Mouse (Mus musculus): ENCODE results near the gene Mocs2. TPM values are rescaled to one million over a fixed set of nuclear protein-coding genes. Genes with fewer than 3 reads are reported as not detected.
A peak's percentile ranks its signal among the peaks of the same experiment; 100 is the strongest.

Mocs2 gene
- 64.4 and 67.3 TPM in 2 replicates for polyA plus RNA-seq (2016; fragmentation: Nextera tagmentation; extraction: Ambion mirVana)

- DNase-seq (ENCODE audit: low spot score), result peak; percentile 94
- Histone ChIP-seq H3K4me1 (peaks cover 15% of the 10 kb centered on the region), H3K4me3 (peak within 1 kb of the TSS; percentile 72), H3K9me3 (no peaks in the 10 kb centered on the region), H3K36me3 (replicated peaks) (peaks cover 10% of the 10 kb centered on the region; the same call in 1 of the 2 replicates), H3K27ac (replicated peaks) (peak within 1 kb of the TSS; percentile 80), H3K27me3 (replicated peaks; ENCODE audit: low read depth, poor library complexity, severe bottlenecking) (no peaks in the 10 kb centered on the region)
- WGBS, result under 1% methylated on average over 39 of the region's 39 CpGs
Measured at GRCm38 (mm10) chr13:114817751-114818360, at the start of gene Mocs2. Gene Mocs2 (plus strand): TSS chr13:114818236.

GRCm38 (mm10) chr13:114791511-114791910, 26.5 kb upstream of the Mocs2 start:
- H3K27me3 ChIP-seq (replicated peaks; ENCODE audit: low read depth, poor library complexity, severe bottlenecking), result no peaks in the 10 kb centered on the region
- no peak overlapping the region for H3K27ac ChIP-seq (replicated peaks)
- WGBS, result 85% methylated on average over 1 of the region's 1 CpGs
- no peaks in the 10 kb centered on the region for H3K36me3 ChIP-seq (replicated peaks)
- no peak for DNase-seq (ENCODE audit: low spot score)
- H3K4me1 ChIP-seq, result no peaks in the 10 kb centered on the region
- H3K9me3 ChIP-seq, result no peaks in the 10 kb centered on the region
- H3K4me3 ChIP-seq, result no peak overlapping the region

DNA sequence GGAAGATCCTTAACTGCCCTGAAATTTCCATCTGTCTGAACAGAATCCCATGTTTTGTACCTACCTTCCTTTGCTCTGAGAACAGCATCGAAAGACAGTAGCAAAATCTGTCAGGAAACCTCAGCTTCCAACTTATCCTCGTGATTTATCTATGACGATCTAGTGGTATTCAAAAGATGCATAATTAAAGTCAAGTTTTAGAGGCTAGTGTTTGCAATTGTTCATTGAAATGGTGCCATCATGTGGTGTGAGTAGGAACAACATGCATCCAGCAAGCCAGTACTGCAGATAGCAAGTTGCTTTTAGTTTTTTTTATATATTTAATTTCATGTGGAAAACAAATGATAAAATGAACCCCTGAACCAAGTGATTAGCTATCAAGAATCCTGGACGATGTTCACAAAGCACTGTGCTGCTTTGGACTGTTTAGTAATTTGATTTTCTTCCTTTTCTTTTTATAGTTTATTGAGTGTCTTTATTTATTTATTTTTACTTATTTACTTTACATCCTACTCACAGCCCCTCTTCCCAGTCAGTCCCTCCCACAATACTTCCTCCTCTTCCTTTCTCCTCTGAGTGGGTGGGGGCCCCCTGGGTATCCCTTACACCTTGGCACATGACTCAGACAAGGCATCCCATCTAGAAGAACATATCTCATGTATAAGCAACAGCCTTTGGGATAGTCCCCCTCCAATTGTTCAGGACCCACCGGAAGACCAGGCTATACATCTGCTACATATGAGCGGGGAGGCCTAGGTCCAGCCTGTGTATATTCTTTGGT, 24.6 kb upstream of the Mocs2 start:
- Histone ChIP-seq H3K27me3 (replicated peaks; ENCODE audit: low read depth, poor library complexity, severe bottlenecking) (no peaks in the 10 kb centered on the region), H3K4me1 (no peaks in the 10 kb centered on the region), H3K27ac (replicated peaks) (no peak overlapping the region), H3K9me3 (no peaks in the 10 kb centered on the region), H3K36me3 (replicated peaks) (no peaks in the 10 kb centered on the region), H3K4me3 (no peak overlapping the region)
- peak; percentile 40 for DNase-seq (ENCODE audit: low spot score)
- WGBS, result 51% methylated on average over 6 of the region's 6 CpGs

DNA sequence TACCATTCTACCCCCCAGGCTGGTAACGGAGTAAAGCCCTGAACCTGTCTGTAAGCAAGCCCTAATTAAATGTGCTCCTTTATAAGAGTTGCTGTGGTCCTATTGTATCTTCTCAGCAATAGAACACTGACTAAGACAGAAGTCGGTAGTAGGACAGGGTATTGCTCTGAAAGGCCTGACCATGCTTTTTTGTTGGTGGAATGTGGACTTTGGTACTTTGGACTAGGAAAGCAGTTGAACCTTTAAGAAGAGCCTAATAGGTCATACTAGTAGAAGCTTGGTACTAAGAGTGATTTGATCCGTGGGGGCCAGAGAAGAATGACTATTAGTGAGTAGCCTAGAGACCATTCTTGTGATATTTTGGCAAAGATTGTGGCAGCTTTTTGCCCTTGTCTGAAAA, 16.2 kb upstream of the Mocs2 start:
- no peaks in the 10 kb centered on the region for H3K4me1 ChIP-seq
- H3K27ac ChIP-seq (replicated peaks), result no peak overlapping the region
- no peak overlapping the region for H3K4me3 ChIP-seq
- no peaks in the 10 kb centered on the region for H3K36me3 ChIP-seq (replicated peaks)
- DNase-seq (ENCODE audit: low spot score), result no peak
- no peaks in the 10 kb centered on the region for H3K27me3 ChIP-seq (replicated peaks; ENCODE audit: low read depth, poor library complexity, severe bottlenecking)
- no peaks in the 10 kb centered on the region for H3K9me3 ChIP-seq
- whole genome bisulfite sequencing, result 81% methylated on average over 3 of the region's 3 CpGs

- Histone ChIP-seq H3K4me3 (no peak overlapping the region), H3K9me3 (no peaks in the 10 kb centered on the region), H3K27ac (replicated peaks) (no peak overlapping the region), H3K27me3 (replicated peaks; ENCODE audit: low read depth, poor library complexity, severe bottlenecking) (no peaks in the 10 kb centered on the region), H3K4me1 (no peaks in the 10 kb centered on the region), H3K36me3 (replicated peaks) (no peaks in the 10 kb centered on the region)
- 91% methylated on average over 2 of the region's 2 CpGs for WGBS
- no peak for DNase-seq (ENCODE audit: low spot score)
Measured at GRCm38 (mm10) chr13:114802971-114803370, 15.1 kb upstream of the Mocs2 start.

DNA sequence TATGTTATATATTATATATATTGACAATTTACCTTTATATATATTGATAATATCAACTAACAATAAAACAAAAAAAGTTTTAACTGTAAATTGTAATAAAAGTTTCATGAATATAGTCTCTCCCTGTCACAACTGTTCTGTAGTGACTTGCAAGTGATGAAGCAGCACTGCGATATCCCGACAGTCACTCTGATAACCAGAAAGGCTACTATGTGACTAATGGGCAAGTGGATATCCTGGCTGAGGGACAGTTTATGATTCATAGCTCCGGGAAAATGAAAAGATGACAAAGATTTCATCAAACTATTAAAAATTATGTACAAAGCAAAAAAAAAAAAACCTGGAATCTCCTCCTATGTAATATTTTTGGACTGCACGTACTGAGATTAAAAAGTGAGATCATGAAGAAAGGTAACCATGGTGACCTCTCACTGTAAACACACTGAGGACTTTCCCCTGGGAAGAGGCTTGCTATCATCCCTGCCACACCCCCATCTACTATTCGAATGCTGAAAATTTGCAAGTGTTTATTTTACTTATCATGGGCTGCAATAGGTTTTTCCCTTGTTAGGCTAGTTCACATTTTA, 8.3 kb upstream of the Mocs2 start:
- no peaks in the 10 kb centered on the region for H3K36me3 ChIP-seq (replicated peaks)
- DNase-seq (ENCODE audit: low spot score), result no peak
- no peaks in the 10 kb centered on the region for H3K9me3 ChIP-seq
- no peaks in the 10 kb centered on the region for H3K4me1 ChIP-seq
- WGBS, result 87% methylated on average over 5 of the region's 5 CpGs
- no peaks in the 10 kb centered on the region for H3K27me3 ChIP-seq (replicated peaks; ENCODE audit: low read depth, poor library complexity, severe bottlenecking)
- no peak overlapping the region for H3K4me3 ChIP-seq
- H3K27ac ChIP-seq (replicated peaks), result no peak overlapping the region

DNA sequence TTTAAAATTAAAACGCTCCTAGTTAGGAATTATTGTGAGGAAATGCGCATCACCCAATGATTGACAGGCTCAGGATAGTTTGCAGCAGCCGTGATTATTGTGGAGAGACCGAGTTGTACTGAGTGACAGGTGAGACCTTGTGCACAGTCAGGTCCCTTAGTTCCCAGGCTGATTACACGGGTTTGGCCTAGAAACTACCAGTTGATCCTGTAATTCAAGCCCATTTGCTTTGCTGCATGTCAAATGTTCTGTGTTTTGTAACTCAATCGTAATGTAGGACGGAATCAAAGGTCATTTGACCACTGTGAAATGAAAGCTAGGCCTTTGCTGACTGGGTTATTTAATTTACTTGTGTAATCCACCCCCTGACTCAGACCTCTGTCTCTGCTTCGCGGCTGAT, 477 bp downstream of the Mocs2 start:
- WGBS, result 27% methylated on average over 9 of the region's 9 CpGs
- Histone ChIP-seq H3K4me3 (peak overlapping the region; percentile 72), H3K9me3 (no peaks in the 10 kb centered on the region), H3K4me1 (peaks cover 15% of the 10 kb centered on the region), H3K36me3 (replicated peaks) (peaks cover 13% of the 10 kb centered on the region; the same call in 1 of the 2 replicates), H3K27me3 (replicated peaks; ENCODE audit: low read depth, poor library complexity, severe bottlenecking) (no peaks in the 10 kb centered on the region), H3K27ac (replicated peaks) (peak overlapping the region; percentile 80)
- no peak for DNase-seq (ENCODE audit: low spot score)

DNA sequence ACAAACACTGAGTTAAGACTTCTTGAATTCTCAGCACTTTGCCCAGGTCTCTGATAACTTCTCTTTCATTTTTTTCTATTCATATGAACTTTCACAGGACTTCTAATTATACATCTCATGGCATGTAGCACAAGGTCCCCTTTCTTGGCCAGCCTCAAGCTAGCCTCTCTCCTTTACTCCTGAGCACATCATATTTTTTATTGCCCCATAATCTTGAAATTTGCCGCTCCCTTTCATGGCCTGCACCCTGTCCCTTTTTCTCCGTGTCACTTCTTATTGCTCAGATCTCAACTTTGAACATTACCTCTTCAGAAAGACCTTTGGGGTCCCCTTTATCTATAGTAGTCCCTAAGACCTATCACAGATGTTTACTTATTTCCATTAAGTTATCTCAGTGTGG, 4.8 kb downstream of the Mocs2 start:
- H3K9me3 ChIP-seq, result no peaks in the 10 kb centered on the region
- H3K27ac ChIP-seq (replicated peaks), result no peak overlapping the region
- 96% methylated on average over 2 of the region's 2 CpGs for WGBS

DNA sequence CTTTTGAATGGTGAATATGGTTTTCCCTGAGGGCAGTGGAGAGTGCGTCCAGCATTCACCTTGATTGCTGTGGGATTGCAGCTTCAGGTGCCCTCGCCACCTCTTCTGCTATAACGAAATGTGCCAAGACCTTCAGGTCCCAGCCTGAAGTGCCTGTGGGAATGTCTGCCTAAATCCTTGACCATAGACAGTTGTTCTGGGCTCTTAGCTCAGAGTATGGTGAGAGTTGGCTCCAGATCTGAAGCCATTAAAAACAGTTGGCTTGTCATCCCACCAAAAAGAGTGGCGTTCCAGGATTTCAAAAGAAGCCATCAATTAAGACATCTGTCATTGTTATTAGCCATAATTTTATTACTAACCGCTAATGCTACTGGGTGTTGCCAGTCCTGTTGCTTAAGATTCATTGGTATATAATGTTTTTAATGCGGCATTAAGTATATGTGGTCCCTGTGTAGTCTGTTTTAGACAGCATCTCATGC, 7.4 kb downstream of the Mocs2 start:
- H3K36me3 ChIP-seq (replicated peaks), result peaks cover 54% of the 10 kb centered on the region
- 94% methylated on average over 6 of the region's 6 CpGs for WGBS

More for the DNA sequence above, 4.8 kb downstream of the Mocs2 start:
- Histone ChIP-seq H3K27me3 (replicated peaks; ENCODE audit: low read depth, poor library complexity, severe bottlenecking) (no peaks in the 10 kb centered on the region), H3K4me1 (peaks cover 10% of the 10 kb centered on the region), H3K4me3 (no peak overlapping the region), H3K36me3 (replicated peaks) (peaks cover 41% of the 10 kb centered on the region)
- no peak for DNase-seq (ENCODE audit: low spot score)

GRCm38 (mm10) chr13:114831367-114831833, 13.4 kb downstream of the Mocs2 start:
- Histone ChIP-seq H3K27me3 (replicated peaks; ENCODE audit: low read depth, poor library complexity, severe bottlenecking) (no peaks in the 10 kb centered on the region), H3K27ac (replicated peaks) (no peak overlapping the region), H3K9me3 (no peaks in the 10 kb centered on the region), H3K4me3 (no peak overlapping the region), H3K4me1 (no peaks in the 10 kb centered on the region), H3K36me3 (replicated peaks) (peaks cover 36% of the 10 kb centered on the region)
- 85% methylated on average over 4 of the region's 4 CpGs for WGBS
- no peak for DNase-seq (ENCODE audit: low spot score)

More for the DNA sequence above, 7.4 kb downstream of the Mocs2 start:
- no peaks in the 10 kb centered on the region for H3K9me3 ChIP-seq
- no peaks in the 10 kb centered on the region for H3K4me1 ChIP-seq
- no peak overlapping the region for H3K27ac ChIP-seq (replicated peaks)
- H3K4me3 ChIP-seq, result no peak overlapping the region
- H3K27me3 ChIP-seq (replicated peaks; ENCODE audit: low read depth, poor library complexity, severe bottlenecking), result no peaks in the 10 kb centered on the region
- no peak for DNase-seq (ENCODE audit: low spot score)

DNA sequence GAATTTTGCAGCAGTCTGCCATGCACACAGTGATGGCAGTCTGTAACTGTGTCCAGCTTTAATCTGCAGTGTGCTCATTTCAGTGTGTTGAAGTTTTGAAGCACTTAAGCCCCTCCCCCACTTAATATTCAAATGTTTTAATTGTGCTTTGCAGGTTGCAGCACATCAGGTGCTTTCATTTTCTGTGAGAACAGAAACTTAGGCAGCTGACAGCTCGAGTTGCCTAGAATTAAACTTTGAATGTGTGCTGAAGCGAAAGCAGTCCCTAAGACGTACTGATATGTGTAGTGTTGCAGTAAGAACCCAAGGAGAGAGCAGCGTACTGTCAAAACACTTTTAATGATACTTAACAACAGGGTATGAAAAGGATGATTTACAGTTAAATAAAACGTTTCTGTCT, 14.7 kb downstream of the Mocs2 start:
- peaks cover 23% of the 10 kb centered on the region for H3K36me3 ChIP-seq (replicated peaks)
- H3K4me3 ChIP-seq, result no peak overlapping the region
- H3K27me3 ChIP-seq (replicated peaks; ENCODE audit: low read depth, poor library complexity, severe bottlenecking), result no peaks in the 10 kb centered on the region
- DNase-seq (ENCODE audit: low spot score), result no peak
- no peak overlapping the region for H3K27ac ChIP-seq (replicated peaks)
- H3K4me1 ChIP-seq, result no peaks in the 10 kb centered on the region
- WGBS, result 82% methylated on average over 5 of the region's 5 CpGs
- H3K9me3 ChIP-seq, result no peaks in the 10 kb centered on the region

DNA sequence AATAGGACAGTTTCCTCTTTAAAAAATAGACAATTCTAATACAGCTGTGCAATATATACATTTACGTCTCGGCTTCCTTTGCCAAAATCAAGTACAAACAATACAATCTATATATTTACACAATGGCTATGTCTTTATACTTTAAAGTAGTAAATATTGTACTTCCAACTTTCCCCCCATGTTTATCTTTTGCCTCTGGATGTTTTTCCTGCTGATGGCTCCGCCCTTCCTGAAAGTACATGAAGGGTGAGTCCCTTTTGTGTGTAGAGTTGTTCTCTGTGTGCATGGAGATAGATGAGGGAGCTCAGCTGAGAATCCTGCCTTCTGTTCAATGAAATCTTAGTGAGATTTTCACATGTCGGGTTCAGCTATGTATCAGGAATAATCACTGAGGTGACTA, 15.3 kb downstream of the Mocs2 start:
- 92% methylated on average over 4 of the region's 4 CpGs for WGBS
- Histone ChIP-seq H3K27me3 (replicated peaks; ENCODE audit: low read depth, poor library complexity, severe bottlenecking) (no peaks in the 10 kb centered on the region), H3K36me3 (replicated peaks) (peaks cover 18% of the 10 kb centered on the region), H3K27ac (replicated peaks) (no peak overlapping the region), H3K4me1 (peaks cover 1% of the 10 kb centered on the region), H3K4me3 (no peak overlapping the region), H3K9me3 (no peaks in the 10 kb centered on the region)
- DNase-seq (ENCODE audit: low spot score), result no peak

Data from embryonic facial prominence, embryonic 10.5 days (tissue).